Mouse (Mus musculus): Measurements from ENCODE around the gene Zfp978.
"Not testable (repeated sequence)": the region's sequence is repeated elsewhere in the genome, so short reads cannot be mapped to it uniquely, and the experiment has no call there.

Zfp978 gene

DNA sequence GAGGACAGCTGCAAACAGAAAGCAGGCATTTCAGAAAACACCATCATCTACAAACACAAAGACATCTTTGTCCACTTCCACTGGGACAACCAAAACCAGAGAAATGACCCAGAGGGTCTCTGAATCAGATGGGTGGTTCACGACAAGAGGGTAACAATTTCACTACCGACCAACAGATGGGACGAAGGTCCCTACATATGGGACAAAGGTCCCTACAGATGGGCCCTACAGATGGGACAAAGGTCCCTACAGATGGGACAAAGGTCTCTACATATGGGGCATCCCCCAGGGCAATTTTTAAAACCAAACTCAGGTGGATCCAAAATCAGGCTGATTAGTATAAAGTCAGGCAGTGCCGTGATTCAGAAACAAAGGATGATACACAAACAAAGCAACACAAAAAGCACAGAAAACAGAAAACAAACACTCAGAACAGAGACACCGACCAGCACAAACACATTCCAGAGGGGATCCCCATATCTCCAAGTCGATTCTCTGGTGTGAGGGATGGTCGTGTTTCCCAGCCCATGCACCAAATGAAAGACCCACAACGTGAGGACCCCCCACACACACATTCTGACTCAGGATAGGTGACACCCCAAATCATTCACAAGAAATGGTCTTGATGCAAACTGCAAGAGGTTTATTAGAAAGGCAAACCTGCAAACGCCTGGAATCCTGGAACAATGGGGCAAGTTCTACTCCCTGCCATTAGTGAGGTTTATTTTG lies 11.3 kb upstream of the Zfp978 start:
- DNase-seq (ENCODE audit: extremely low read depth, insufficient read length, low spot score): not testable (repeated sequence)

DNA sequence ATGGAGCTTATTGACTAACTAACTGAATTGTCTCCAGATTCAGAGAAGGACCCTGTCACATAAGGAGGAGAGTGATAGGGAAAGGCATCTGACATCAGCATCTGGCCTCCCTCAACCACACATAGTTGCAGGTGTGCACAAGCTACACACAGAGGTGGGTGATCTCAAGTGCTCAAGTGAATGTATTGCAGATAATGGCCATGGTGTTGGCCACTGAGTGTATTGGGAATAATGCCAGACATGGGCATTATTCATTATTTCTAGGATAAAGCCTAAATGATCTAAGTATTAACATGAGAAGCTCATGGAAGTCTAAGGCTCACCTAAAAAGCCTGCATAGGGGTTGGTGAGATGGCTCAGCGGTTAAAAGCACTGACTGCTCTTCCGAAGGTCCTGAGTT lies 10.6 kb upstream of the Zfp978 start:
- not testable (repeated sequence) for DNase-seq (ENCODE audit: extremely low read depth, insufficient read length, low spot score)

DNA sequence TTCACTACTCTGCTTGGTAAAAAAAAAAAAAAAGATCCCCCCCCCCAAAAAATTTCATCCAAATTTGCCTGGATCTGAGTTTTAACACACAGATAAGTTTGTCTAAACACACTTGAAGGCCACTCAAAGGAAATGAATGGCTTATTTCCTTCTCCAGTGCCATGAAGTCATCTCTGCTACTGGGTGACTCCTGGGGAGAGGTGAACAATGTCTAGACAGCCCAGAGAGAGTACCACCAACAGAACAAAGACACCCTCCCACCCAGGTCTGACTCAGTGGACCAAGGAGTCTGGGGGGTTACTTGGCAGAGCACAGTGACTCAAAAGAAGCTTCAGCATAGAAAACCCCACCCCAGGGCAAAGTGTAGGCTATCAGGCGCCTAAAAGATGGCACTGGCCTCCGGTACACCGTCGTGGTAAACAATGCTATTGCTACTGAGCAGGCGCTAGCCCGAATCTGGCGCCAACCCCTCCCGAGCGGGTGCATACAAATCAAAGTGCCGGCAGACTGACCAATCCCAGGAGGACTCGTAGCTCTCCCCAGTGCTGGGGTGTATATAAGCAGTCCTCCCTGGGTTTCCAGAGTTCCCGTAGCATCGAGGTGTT lies 9.6 kb upstream of the Zfp978 start:
- not testable (repeated sequence) for DNase-seq (ENCODE audit: extremely low read depth, insufficient read length, low spot score)

DNA sequence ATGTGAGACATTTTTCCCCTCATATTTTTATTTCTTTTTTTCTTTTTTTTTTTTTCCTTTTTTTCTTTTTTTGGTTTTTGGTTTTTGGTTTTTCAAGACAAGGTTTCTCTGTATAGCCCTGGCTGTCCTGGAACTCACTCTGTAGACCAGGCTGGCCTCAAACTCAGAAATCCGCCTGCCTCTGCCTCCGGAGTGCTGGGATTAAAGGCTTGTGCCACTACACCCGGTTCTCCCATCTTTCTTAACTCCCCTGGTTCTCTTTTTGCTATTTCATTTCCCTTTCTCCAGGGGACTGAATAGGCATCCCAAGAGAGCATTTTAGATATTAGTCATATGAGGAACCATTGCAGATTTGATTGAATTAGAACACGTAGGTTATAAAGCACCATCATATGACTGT lies 7.5 kb upstream of the Zfp978 start:
- DNase-seq (ENCODE audit: extremely low read depth, insufficient read length, low spot score): not testable (repeated sequence)

DNA sequence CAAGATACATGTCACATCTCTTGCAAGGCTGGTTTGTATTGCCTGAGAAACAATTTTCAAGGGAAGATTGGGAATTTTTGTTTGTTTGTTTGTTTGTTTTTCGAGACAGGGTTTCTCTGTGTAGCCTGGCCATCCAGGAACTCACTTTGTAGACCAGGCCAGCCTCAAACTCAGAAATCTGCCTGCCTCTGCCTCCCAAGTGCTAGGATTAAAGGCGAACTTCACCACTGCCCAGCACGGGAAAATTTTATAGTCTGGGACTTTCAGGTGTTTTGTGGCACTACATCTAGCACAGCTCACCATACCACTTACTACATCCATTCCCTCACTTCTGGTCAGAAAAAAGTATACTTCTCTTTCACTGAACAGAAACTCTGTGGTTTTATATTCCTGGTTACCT lies 5.1 kb upstream of the Zfp978 start:
- not testable (repeated sequence) for DNase-seq (ENCODE audit: extremely low read depth, insufficient read length, low spot score)

DNA sequence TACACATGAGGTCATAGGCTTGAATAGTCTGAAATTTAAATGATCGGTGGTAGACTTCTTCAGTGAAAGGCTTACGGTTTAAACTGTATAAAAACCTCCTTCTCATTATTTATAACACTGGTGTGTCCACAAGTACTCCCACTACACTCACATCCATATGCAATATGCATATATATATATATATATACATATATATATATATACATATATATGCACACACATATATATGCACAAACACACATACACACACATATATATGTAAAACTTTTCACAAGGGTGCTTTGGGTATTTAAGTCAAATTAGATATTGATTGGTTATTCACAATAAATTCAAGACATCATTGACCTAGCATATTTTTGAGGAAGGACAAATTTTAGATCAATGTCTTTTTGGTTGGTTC lies 3.9 kb upstream of the Zfp978 start:
- not testable (repeated sequence) for DNase-seq (ENCODE audit: extremely low read depth, insufficient read length, low spot score)

DNA sequence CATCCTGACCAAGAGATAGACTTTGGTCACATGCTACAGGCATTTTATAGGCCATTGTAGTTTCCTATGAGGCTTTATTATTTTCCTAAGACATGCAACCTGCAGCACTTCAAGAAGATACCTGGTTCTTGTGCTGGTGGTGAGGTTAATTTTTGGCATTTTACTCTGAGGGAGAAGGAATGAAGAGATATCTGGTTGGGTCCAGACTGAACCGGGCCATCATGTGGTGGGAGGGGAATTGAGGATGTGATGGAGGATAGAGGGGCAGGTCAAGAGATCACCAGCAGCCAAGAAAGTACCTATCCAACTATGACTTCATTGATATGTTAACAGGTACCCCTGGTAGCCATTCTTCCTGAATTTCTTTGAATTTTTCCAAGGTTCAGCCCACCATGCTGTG lies 769 bp downstream of the Zfp978 start:
- not testable (repeated sequence) for DNase-seq (ENCODE audit: extremely low read depth, insufficient read length, low spot score)

DNA sequence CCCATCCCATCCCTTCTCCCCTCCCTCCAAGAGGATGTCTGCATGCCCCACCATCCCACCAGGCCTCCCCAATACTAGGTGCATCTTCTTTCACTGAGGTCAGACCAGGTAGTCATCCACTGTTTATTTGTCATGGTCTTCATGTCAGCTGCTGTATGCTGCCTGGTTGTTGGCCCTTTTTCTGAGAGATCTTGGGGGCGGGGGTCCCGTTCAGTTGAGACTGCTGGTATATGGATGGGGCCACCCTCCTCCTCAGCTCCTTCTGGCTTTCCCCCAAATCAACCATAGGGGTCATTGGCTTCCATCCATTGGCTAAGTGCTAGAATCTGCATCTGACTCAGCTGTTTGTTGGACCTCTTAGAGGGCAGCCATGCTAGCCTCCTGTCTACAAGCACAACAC lies 8.5 kb downstream of the Zfp978 start:
- not testable (repeated sequence) for DNase-seq (ENCODE audit: extremely low read depth, insufficient read length, low spot score)

DNA sequence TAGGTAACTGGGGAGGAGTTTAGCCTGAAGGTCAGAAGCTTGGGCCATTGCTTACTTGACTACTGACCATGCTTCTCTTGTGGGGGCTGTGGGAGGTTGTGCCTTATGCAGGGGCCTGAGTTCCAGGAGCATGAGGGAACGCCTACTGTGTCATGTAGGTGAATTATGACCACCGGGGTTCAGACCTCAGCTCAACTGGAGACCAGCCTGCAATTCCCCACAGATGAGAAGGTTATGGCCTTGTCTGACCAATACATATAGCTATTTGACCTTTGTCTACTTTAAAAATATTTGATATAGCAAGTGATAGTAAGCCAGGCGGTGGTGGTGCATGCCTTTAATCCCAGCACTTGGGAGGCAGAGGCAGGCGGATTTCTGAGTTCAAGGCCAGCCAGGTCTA lies 22.1 kb downstream of the Zfp978 start:
- DNase-seq (ENCODE audit: extremely low read depth, insufficient read length, low spot score): not testable (repeated sequence)

DNA sequence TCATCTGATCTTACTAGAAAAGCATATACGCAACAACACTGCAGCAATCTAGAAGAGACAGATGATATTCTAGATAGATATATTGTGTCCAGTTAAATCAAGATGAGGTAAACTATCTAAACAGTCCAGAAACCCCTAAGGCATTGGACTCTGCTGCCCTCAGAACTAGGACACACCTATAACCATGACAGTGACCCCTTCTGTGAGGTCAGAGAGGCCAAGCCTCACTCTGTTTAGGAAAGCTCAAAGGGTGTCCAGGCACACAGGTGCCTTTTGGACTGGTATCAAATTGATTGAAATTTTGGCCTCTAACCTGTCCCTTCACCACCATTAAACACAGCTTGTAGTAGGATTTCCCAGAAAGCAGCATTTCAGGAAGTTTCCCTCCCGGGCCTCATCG lies 36.1 kb downstream of the Zfp978 start:
- not testable (repeated sequence) for DNase-seq (ENCODE audit: extremely low read depth, insufficient read length, low spot score)

DNA sequence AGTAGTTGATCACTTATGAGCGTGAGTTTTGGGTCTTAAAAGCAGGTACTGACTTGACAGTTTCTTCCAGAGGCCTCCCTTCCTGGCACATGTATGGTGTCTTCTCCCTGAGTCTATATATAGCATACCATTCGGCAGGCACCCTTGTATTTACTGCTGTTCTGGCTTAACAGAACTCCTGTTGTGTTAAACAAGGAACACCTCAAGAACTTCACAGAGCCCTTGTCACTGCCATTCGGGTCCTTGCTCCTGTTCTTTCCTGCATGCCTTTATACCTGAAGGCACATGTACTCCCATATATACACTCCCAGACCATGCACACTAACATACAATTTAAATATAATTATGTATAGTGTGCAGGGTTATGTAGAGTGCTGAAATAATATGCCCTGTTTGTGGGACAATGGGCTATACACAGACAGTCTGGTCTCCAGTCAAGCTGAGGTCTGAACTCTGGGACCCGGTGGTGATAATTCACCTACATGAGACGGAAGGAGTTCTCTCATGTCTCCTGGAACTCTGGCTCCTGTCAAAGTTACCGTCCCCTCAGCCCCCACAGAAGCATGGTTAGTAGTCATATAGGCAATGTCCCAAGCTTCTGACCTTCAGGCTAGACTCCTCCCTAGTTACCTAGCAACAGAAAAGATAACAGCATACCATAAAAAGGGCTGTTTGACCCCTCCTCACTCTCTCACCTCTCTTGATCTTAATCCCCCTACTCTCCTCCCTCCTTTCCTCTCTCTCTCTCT lies 37.0 kb downstream of the Zfp978 start:
- DNase-seq (ENCODE audit: extremely low read depth, insufficient read length, low spot score): not testable (repeated sequence)

DNA sequence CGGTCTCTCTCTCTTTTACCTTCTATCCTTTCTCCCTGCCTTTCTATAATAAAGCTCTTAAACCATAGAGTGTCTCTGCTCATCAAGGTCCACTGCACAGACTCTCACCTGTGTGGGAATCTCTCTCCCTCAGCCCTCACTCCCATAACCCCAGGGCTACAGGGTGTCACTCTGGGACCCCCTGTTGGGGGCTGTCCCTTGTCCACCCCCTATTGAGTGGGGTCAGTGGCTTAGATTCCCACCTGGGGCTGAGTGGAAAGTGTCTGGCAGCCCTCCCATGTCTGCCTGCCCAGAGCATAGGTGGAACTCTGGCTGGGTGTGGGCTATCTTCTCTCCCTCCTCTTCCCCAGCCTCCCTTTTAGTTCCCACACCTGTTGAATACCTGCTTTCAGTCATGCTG lies 37.6 kb downstream of the Zfp978 start:
- DNase-seq (ENCODE audit: extremely low read depth, insufficient read length, low spot score): not testable (repeated sequence)

DNA sequence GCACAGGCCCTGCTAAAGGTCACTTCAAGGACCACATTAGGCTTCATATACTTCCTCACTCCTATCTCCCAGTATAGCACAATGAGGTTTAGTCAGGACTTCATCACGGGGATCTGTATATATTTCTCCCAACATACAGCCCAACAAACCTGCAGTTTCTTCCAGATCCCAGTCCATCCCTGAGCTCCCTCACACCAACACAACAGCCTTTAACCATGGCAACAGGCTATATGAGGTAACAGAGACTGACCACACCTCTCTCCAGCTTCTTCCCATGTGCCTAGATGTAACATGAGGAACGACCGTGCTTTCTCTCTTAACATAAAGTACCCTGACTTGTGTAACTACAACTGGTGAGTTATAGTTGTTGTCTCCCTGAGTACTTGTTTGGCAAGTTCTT lies 38.4 kb downstream of the Zfp978 start:
- DNase-seq (ENCODE audit: extremely low read depth, insufficient read length, low spot score): not testable (repeated sequence)

DNA sequence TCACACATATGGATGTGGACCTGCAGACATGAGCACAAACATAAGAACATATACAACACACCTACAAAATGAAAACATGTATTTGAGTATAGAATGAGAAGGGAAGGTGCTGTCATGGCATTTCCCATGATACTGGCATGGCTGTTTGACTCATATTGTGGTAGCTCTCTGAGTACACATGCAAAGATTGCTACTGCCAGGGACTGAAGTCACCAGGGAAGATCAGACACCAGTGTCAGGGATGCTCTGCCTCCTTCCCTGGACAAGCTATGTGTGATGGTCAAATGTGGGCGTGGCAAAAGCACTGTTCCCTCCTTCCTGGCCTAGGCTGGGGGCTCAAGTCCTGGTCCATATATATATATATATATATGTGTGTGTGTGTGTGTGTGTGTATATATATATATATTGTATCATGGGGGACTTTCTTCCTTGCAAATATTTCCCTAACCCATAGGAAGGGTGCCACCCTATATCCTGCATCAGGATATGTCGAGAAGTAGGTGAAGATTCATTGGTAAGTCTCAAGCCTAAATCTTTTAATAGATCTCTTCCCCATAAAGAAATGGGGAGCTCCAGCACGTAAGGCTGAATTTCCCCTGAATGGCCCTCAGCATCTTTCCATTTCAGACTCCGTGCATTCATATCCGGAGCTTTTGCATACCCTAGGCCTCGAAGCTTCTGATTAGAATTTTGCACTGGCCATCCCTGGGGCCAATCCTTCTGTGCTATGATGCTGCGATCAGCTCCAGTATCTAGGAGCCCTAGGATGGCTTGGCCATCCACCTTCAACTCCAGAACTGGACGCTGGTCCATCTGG lies 39.1 kb downstream of the Zfp978 start:
- DNase-seq (ENCODE audit: extremely low read depth, insufficient read length, low spot score): not testable (repeated sequence)

DNA sequence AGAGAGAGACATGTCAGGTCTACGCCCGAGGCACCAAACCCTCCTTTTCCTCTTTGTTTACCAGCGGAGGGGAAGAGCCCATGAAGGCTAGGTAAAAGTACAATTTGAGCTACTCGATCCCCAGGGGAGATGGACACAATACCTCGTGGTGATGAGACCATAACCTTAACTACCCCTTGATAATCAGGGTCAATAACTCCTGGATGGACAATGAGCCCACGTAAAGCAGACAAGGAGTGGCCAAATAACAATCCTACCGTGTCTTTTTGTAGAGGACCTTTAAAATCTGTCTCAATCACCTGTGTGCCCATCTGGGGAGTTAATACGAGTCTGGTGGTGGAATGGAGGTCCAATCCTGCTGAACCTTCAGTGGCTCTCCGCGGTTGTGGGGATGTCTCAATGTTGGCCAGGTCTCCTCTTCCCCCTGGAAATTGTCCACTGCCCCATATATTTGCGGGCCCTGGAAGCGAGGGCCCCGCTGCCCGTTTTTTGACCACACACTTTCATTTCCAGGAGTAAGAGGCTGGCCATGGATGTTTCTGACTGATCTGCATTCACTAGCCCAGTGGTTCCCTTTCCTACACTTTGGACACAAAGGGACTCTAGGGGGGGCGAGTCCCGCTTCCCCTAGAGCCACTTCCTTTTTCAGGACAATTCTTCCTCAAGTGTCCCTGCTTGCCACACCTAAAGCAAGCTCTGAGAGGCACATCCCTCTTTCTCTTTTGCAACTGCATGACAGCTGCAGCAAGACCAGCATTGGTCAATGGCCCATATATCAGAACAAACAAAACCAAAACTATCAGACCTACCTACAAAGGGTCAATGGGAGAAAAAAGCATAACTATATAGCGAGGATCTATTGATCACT lies 40.0 kb downstream of the Zfp978 start:
- not testable (repeated sequence) for DNase-seq (ENCODE audit: extremely low read depth, insufficient read length, low spot score)

DNA sequence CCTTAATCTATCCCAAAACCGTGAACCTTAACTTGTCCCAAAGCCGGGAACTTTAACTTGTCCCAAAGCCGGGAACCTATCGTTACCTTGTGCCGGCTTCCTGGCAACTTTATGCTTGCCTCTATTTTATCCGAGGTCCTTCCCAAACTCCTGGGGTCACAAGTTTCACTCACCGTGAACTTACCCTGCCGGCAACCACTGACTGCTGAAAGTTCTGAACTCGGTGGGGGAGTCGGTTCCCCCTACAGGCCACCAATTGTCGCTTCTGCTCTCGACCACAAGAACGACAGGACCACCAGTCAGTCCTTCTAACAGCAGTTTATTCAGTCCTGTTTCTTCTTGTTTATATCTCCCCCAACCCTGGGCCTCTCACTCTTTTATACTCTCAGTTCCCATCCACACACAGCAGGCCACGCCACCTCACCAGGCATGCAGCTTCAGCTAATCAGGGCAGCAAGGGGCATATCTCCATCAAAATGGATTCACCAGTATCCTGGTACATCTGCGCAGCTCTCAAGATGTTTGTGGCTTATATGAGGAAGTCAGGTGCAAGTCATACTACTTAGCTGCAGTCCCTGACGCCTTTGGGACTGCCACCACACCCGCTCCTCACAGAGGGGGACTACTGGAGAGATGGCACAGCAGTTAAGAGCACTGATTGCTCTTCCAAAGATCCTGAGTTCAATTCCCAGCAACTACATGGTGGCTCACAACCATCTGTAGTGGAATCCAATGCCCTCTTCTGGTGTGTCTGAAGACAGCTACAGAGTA lies 40.8 kb downstream of the Zfp978 start:
- DNase-seq (ENCODE audit: extremely low read depth, insufficient read length, low spot score): not testable (repeated sequence)

DNA sequence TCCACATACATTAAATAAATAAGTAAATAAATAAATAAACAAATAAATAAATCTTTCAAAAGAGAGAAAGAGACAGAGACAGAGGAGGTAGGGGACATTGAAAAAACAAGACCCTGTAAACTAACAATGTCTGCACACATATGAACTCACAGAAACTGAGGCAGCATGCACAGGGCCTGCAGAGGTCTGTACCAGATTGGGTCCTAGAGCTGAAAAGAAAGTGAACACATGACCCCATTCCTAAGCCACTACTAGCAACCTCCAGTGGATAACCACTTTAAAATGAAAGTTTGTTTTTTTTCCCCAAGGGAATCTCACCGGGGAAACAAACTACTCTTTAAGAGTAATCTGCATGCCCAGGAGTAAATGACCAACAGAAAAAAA lies 41.4 kb downstream of the Zfp978 start:
- not testable (repeated sequence) for DNase-seq (ENCODE audit: extremely low read depth, insufficient read length, low spot score)

DNA sequence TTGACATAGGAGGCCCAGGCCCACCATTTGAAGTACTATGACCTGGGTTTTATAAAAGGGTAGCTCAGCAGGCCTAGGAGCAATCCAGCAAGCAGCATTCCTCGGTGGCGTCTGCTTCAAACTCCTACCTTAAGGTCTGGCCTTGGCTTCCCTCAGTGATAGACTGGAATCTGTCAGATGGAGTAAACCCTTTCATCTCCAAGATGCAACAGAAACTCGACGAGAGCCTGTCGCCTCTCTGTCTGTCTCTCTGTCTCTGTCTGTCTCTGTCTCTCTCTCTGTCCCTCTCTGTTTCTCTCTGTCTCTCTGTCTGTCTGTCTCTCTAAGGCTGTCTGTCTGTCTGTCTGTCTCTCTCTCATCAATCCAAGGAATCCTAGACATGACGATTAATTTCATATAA lies 42.4 kb downstream of the Zfp978 start:
- DNase-seq (ENCODE audit: extremely low read depth, insufficient read length, low spot score): not testable (repeated sequence)
